Mouse (Mus musculus): ENCODE measurements around the gene Srcap.

- TF ChIP-seq EP300 (IDR thresholded peaks at IDR 0.05; ENCODE audit: low read depth) = no peak
- no peak for TF ChIP-seq CTCF (IDR thresholded peaks at IDR 0.05; ENCODE audit: low read depth)
Measured at GRCm38 (mm10) chr7:127475186-127475740, 36.5 kb upstream of the Srcap start.
